Mouse (Mus musculus): Measurements from ENCODE around the gene Nr2f6. TPM values are rescaled to one million over a fixed set of nuclear protein-coding genes. Genes with fewer than 3 reads are reported as not detected.
A peak's percentile ranks its signal among the peaks of the same experiment; 100 is the strongest.

Nr2f6 gene
- polyA plus RNA-seq, 1 experiment from 2014 or later: 62.4 TPM

DNA sequence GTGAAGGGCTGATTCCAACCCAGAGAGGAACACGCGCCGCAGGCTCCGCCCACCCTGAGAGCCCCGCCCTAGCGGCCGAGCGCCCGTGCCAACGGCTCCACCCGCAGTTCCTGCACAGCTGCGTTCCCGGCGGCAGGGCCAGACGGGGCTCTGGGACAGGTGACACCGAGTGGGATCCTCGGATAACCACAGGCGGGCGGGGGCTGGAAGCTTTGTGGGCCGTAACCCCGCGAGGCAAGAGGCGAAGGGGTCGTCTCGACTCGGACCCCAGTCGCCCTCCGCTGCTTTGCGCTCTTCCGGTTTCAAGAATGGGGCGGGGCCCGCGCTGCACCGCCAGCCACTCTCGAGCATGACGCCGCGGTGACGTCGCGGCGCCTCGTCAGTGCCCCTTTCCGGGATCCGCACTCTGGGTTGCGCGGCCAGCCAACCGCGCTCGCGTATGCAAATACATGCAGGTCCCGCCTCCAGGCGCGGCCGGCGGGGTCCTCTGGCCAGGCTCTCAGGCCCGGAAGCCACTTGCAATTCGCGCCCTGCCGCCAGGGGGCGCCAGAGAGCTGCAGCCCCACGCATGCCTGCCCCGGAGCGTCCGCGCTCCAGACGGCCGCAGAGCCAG is 10.4 kb downstream of the Nr2f6 start, which contains the start of gene Ocel1:
TSS of gene Ocel1 (plus strand) at position 63 of the 613 bp plus-strand sequence.
- Histone ChIP-seq H3K36me3 (ENCODE audit: control insufficient read depth, insufficient read depth, low read length) (peaks cover 46% of the 10 kb centered on the region), H3K27ac (replicated peaks in 1 of 2; ENCODE audit: control insufficient read depth in 1 of 2, insufficient read depth in 1 of 2, low read depth in 2 of 2, low read length in 2 of 2) (peak within 1 kb of the TSS; percentile 80 to 87), H3K27me3 (ENCODE audit: control insufficient read depth, insufficient read depth, low read length) (no peaks in the 10 kb centered on the region), H3K4me2 (ENCODE audit: low read length) (peak within 1 kb of the TSS; percentile 63), H3K9ac (ENCODE audit: low read length) (peak within 1 kb of the TSS; percentile 72), H3K4me1 (ENCODE audit: control insufficient read depth in 2 of 2, insufficient read depth in 2 of 2, low read length in 2 of 2) (peaks cover 8 to 31% of the 10 kb centered on the region in 2 experiments), H3K4me3 (ENCODE audit: control insufficient read depth in 1 of 2, insufficient read depth in 1 of 2, low read depth in 1 of 2, low read length in 2 of 2) (peak within 1 kb of the TSS; percentile 79 to 83), H3K9me3 (ENCODE audit: control insufficient read depth, low read length) (no peaks in the 10 kb centered on the region)
- ATAC-seq (ENCODE audit: insufficient number of reproducible peaks, insufficient read depth, low FRiP score, low read depth): peak; percentile 86
- WGBS: 1% methylated on average over 67 of the region's 68 CpGs

- Histone ChIP-seq H3K9ac (ENCODE audit: low read length) (peak overlapping the region; percentile 72), H3K36me3 (ENCODE audit: control insufficient read depth, insufficient read depth, low read length) (peaks cover 41% of the 10 kb centered on the region), H3K27ac (replicated peaks in 1 of 2; ENCODE audit: control insufficient read depth in 1 of 2, insufficient read depth in 1 of 2, low read depth in 2 of 2, low read length in 2 of 2) (peak overlapping the region in 1 of 2 experiments; percentile 87; a peak in 2 of 4 replicates), H3K4me3 (ENCODE audit: control insufficient read depth in 1 of 2, insufficient read depth in 1 of 2, low read depth in 1 of 2, low read length in 2 of 2) (peak overlapping the region; percentile 79 to 83), H3K9me3 (ENCODE audit: control insufficient read depth, low read length) (no peaks in the 10 kb centered on the region), H3K27me3 (ENCODE audit: control insufficient read depth, insufficient read depth, low read length) (no peaks in the 10 kb centered on the region), H3K4me1 (ENCODE audit: control insufficient read depth in 2 of 2, insufficient read depth in 2 of 2, low read length in 2 of 2) (peaks cover 4 to 27% of the 10 kb centered on the region in 2 experiments), H3K4me2 (ENCODE audit: low read length) (peak overlapping the region; percentile 63)
- WGBS: 11% methylated on average over 5 of the region's 5 CpGs
- ATAC-seq (ENCODE audit: insufficient number of reproducible peaks, insufficient read depth, low FRiP score, low read depth): no peak
These were observed 11.0 kb downstream of the Nr2f6 start for GRCm38 (mm10) chr8:71370711-71371235.

GRCm38 (mm10) chr8:71369040-71369718 is 12.6 kb downstream of the Nr2f6 start:
- H3K9ac ChIP-seq (ENCODE audit: low read length): peak overlapping the region; percentile 25; the same call in 1 of the 2 replicates
- peaks cover 4 to 24% of the 10 kb centered on the region in 2 experiments for H3K4me1 ChIP-seq (ENCODE audit: control insufficient read depth in 2 of 2, insufficient read depth in 2 of 2, low read length in 2 of 2)
- no peaks in the 10 kb centered on the region for H3K27me3 ChIP-seq (ENCODE audit: control insufficient read depth, insufficient read depth, low read length)
- 92% methylated on average over 10 of the region's 10 CpGs for WGBS
- H3K27ac ChIP-seq (replicated peaks in 1 of 2; ENCODE audit: control insufficient read depth in 1 of 2, insufficient read depth in 1 of 2, low read depth in 2 of 2, low read length in 2 of 2): peak overlapping the region; percentile 6 to 64
- H3K4me2 ChIP-seq (ENCODE audit: low read length): no peak overlapping the region
- no peak for ATAC-seq (ENCODE audit: insufficient number of reproducible peaks, insufficient read depth, low FRiP score, low read depth)
- no peak overlapping the region for H3K4me3 ChIP-seq (ENCODE audit: control insufficient read depth in 1 of 2, insufficient read depth in 1 of 2, low read depth in 1 of 2, low read length in 2 of 2)
- peaks cover 26% of the 10 kb centered on the region for H3K36me3 ChIP-seq (ENCODE audit: control insufficient read depth, insufficient read depth, low read length)
- no peaks in the 10 kb centered on the region for H3K9me3 ChIP-seq (ENCODE audit: control insufficient read depth, low read length)

DNA sequence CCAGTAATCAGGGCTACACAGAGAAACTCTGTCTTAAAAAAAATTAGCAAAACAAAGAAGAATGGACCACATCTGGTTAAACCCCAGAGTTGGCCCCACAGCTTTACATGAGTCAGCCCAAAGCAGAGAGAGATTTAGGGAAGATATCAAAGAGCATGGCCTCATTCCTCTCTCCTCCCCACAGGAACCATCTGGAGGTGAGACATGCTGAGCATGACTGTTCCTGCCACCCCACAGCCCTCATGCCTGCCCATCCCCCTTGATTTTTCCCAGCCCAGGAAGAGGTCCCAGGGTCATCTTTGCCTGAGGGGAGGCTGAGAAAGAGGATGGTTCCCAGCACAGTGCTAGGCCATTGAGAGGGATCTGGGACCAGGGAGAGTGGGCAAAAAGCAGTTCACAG is 13.4 kb downstream of the Nr2f6 start:
- Histone ChIP-seq H3K4me2 (ENCODE audit: low read length) (peak overlapping the region; percentile 70), H3K36me3 (ENCODE audit: control insufficient read depth, insufficient read depth, low read length) (peaks cover 17% of the 10 kb centered on the region), H3K9me3 (ENCODE audit: control insufficient read depth, low read length) (no peaks in the 10 kb centered on the region), H3K27ac (replicated peaks in 1 of 2; ENCODE audit: control insufficient read depth in 1 of 2, insufficient read depth in 1 of 2, low read depth in 2 of 2, low read length in 2 of 2) (peak overlapping the region in 1 of 2 experiments; percentile 95; a peak in 1 of 4 replicates), H3K4me1 (ENCODE audit: control insufficient read depth in 2 of 2, insufficient read depth in 2 of 2, low read length in 2 of 2) (peaks cover 4 to 24% of the 10 kb centered on the region in 2 experiments), H3K27me3 (ENCODE audit: control insufficient read depth, insufficient read depth, low read length) (no peaks in the 10 kb centered on the region), H3K4me3 (ENCODE audit: control insufficient read depth in 1 of 2, insufficient read depth in 1 of 2, low read depth in 1 of 2, low read length in 2 of 2) (no peak overlapping the region), H3K9ac (ENCODE audit: low read length) (peak overlapping the region; percentile 86; the same call in 1 of the 2 replicates)
- no peak for ATAC-seq (ENCODE audit: insufficient number of reproducible peaks, insufficient read depth, low FRiP score, low read depth)

- Histone ChIP-seq H3K9ac (ENCODE audit: low read length) (peak overlapping the region; percentile 86), H3K4me3 (ENCODE audit: control insufficient read depth in 1 of 2, insufficient read depth in 1 of 2, low read depth in 1 of 2, low read length in 2 of 2) (peak overlapping the region; percentile 66 to 80), H3K4me1 (ENCODE audit: control insufficient read depth in 2 of 2, insufficient read depth in 2 of 2, low read length in 2 of 2) (peaks cover 4 to 24% of the 10 kb centered on the region in 2 experiments), H3K27me3 (ENCODE audit: control insufficient read depth, insufficient read depth, low read length) (no peaks in the 10 kb centered on the region), H3K9me3 (ENCODE audit: control insufficient read depth, low read length) (no peaks in the 10 kb centered on the region), H3K36me3 (ENCODE audit: control insufficient read depth, insufficient read depth, low read length) (peaks cover 14% of the 10 kb centered on the region), H3K27ac (replicated peaks in 1 of 2; ENCODE audit: control insufficient read depth in 1 of 2, insufficient read depth in 1 of 2, low read depth in 2 of 2, low read length in 2 of 2) (peak overlapping the region; percentile 89 to 95), H3K4me2 (ENCODE audit: low read length) (peak overlapping the region; percentile 70)
- ATAC-seq (ENCODE audit: insufficient number of reproducible peaks, insufficient read depth, low FRiP score, low read depth): no peak; the same call in 1 of the 2 replicates
- 40% methylated on average over 17 of the region's 17 CpGs for WGBS
These were observed 14.1 kb downstream of the Nr2f6 start for GRCm38 (mm10) chr8:71367529-71368176.

- peak; percentile 74; the same call in 1 of the 2 replicates for ATAC-seq (ENCODE audit: insufficient number of reproducible peaks, insufficient read depth, low FRiP score, low read depth)
- H3K27me3 ChIP-seq (ENCODE audit: control insufficient read depth, insufficient read depth, low read length): no peaks in the 10 kb centered on the region
- H3K9ac ChIP-seq (ENCODE audit: low read length): peak within 1 kb of the TSS; percentile 86
- H3K4me1 ChIP-seq (ENCODE audit: control insufficient read depth in 2 of 2, insufficient read depth in 2 of 2, low read length in 2 of 2): peaks cover 4 to 24% of the 10 kb centered on the region in 2 experiments
- H3K36me3 ChIP-seq (ENCODE audit: control insufficient read depth, insufficient read depth, low read length): peaks cover 14% of the 10 kb centered on the region
- H3K27ac ChIP-seq (replicated peaks in 1 of 2; ENCODE audit: control insufficient read depth in 1 of 2, insufficient read depth in 1 of 2, low read depth in 2 of 2, low read length in 2 of 2): peak within 1 kb of the TSS; percentile 89 to 95
- WGBS: under 1% methylated on average over 56 of the region's 56 CpGs
- H3K9me3 ChIP-seq (ENCODE audit: control insufficient read depth, low read length): no peaks in the 10 kb centered on the region
- peak within 1 kb of the TSS; percentile 66 to 80 for H3K4me3 ChIP-seq (ENCODE audit: control insufficient read depth in 1 of 2, insufficient read depth in 1 of 2, low read depth in 1 of 2, low read length in 2 of 2)
- peak within 1 kb of the TSS; percentile 70 for H3K4me2 ChIP-seq (ENCODE audit: low read length)
These were observed 14.8 kb downstream of the Nr2f6 start, which contains the start of gene Use1 for GRCm38 (mm10) chr8:71366771-71367528. Gene Use1 (plus strand): TSS chr8:71366848.

GRCm38 (mm10) chr8:71358026-71358425 is 23.7 kb downstream of the Nr2f6 start:
- 86% methylated on average over 3 of the region's 3 CpGs for WGBS
- Histone ChIP-seq H3K27me3 (ENCODE audit: control insufficient read depth, insufficient read depth, low read length) (no peaks in the 10 kb centered on the region), H3K9me3 (ENCODE audit: control insufficient read depth, low read length) (no peaks in the 10 kb centered on the region), H3K4me1 (ENCODE audit: control insufficient read depth in 2 of 2, insufficient read depth in 2 of 2, low read length in 2 of 2) (no peaks in the 10 kb centered on the region), H3K9ac (ENCODE audit: low read length) (no peak overlapping the region), H3K4me3 (ENCODE audit: control insufficient read depth in 1 of 2, insufficient read depth in 1 of 2, low read depth in 1 of 2, low read length in 2 of 2) (no peak overlapping the region), H3K4me2 (ENCODE audit: low read length) (no peak overlapping the region), H3K27ac (replicated peaks in 1 of 2; ENCODE audit: control insufficient read depth in 1 of 2, insufficient read depth in 1 of 2, low read depth in 2 of 2, low read length in 2 of 2) (no peak overlapping the region), H3K36me3 (ENCODE audit: control insufficient read depth, insufficient read depth, low read length) (peaks cover 86% of the 10 kb centered on the region)
- ATAC-seq (ENCODE audit: insufficient number of reproducible peaks, insufficient read depth, low FRiP score, low read depth): no peak
